Mouse (Mus musculus): ENCODE data around the gene Pold1. TPM values are rescaled to one million over a fixed set of nuclear protein-coding genes. Genes with fewer than 3 reads are reported as not detected.

The Pold1 gene
- polyA plus RNA-seq, 1 experiment: 11.1 TPM

DNA sequence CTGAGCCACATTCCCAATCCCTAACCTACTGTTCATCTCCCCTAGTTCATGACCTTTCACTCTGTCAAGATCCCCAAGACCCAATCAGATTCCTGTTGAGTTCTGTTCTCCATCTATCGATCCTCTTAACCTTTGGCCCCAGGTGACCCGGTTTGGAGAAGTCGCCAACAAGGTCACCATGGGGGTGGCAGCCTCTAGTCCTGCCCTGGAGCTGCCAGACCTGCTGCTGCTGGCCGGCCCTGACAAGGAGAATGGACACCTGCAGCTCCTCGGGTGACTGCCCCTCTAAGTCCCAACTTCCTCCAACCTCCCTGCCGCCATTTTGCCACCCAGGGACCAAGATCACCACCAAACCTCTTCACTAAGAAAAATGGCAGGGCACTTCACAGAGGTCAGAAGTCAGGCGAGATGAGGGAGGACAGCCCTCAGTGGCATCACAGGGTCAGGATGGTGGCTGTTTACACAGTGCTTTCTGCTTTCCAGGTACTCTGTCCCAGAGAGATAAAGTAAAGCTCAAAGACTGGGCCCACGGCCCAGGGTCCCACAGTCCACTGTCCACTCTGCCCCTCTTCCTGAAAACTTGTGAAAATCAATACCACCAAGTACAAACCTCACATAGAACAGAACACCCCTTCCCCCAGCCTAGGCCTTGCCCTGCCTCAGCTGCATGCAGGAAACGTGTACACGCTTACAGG lies 51.1 kb downstream of the Pold1 start:
- TF ChIP-seq CTCF (IDR thresholded peaks at IDR 0.05; ENCODE audit: extremely low read depth, insufficient read depth, low read length) (no peak), POLR2A (IDR thresholded peaks at IDR 0.05; ENCODE audit: extremely low read depth, insufficient read depth, low read length) (no peak)
- no peak overlapping the region for H3K27ac ChIP-seq (ENCODE audit: insufficient read depth, low read length)
- H3K4me3 ChIP-seq (ENCODE audit: insufficient read depth, low read length): peak overlapping the region; percentile 84; the same call in 1 of the 2 replicates

GRCm38 (mm10) chr7:44496771-44497109 lies 51.9 kb downstream of the Pold1 start:
- TF ChIP-seq POLR2A (IDR thresholded peaks at IDR 0.05; ENCODE audit: extremely low read depth, insufficient read depth, low read length) (no peak), CTCF (IDR thresholded peaks at IDR 0.05; ENCODE audit: extremely low read depth, insufficient read depth, low read length) (no peak)
- peak overlapping the region; percentile 89 for H3K27ac ChIP-seq (ENCODE audit: insufficient read depth, low read length)
- peak overlapping the region; percentile 84 for H3K4me3 ChIP-seq (ENCODE audit: insufficient read depth, low read length)
- peaks cover 4% of the 10 kb centered on the region for H3K4me1 ChIP-seq (ENCODE audit: control insufficient read depth, insufficient read depth, low read length)

More for the DNA sequence above, 51.1 kb downstream of the Pold1 start:
- H3K4me1 ChIP-seq (ENCODE audit: control insufficient read depth, insufficient read depth, low read length): peaks cover 4% of the 10 kb centered on the region

DNA sequence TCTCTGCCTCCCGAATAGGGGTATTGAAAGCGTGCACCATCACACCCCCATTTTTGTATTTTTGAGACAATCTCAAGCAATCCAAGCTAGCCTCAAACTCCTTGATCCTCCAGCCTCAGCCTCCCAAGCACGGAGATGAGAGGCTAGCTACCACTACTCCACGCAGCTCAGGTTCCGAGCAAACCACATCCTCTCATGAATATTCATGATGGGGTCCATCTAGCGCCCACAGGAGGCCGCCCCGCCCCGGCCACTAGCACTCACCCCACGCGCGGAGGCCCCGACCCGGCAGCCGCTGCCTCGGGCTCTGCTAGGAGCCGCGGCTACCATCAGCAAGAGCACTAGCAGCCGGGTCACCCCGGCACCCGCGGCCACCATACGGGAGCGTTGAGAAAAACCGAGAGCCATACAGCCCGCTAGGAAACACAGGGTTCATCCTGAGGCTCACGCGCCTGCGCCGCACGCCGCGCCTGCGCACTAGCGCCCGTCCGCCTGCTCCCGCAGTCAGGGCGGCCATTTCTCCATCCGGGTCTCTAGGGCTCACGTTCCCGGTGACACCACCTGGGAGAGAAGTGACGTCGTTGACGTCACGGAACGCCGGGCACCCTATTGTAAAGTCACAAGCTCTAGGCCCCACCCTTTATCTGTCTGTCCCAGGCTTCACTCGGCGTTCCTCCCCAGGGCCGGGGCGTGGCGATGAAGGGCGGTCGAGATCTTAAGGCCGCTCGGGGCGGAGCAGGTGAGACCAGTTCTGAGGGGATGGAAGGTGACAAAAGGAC lies 52.5 kb downstream of the Pold1 start, which contains the start of the genes Emc10 and Fam71e1:
TSS of gene Emc10 (minus strand) at position 538 of the 779 bp plus-strand sequence.
TSS of gene Fam71e1 (plus strand) at position 590 of the 779 bp plus-strand sequence.
- H3K27ac ChIP-seq (ENCODE audit: insufficient read depth, low read length): peak within 1 kb of the TSS; percentile 89
- TF ChIP-seq CTCF (IDR thresholded peaks at IDR 0.05; ENCODE audit: extremely low read depth, insufficient read depth, low read length): no peak
- TF ChIP-seq POLR2A (IDR thresholded peaks at IDR 0.05; ENCODE audit: extremely low read depth, insufficient read depth, low read length): peak; percentile 54
- H3K4me1 ChIP-seq (ENCODE audit: control insufficient read depth, insufficient read depth, low read length): peaks cover 4% of the 10 kb centered on the region
- H3K4me3 ChIP-seq (ENCODE audit: insufficient read depth, low read length): peak within 1 kb of the TSS; percentile 84

- peak overlapping the region; percentile 84 for H3K4me3 ChIP-seq (ENCODE audit: insufficient read depth, low read length)
- no peak for TF ChIP-seq CTCF (IDR thresholded peaks at IDR 0.05; ENCODE audit: extremely low read depth, insufficient read depth, low read length)
- TF ChIP-seq POLR2A (IDR thresholded peaks at IDR 0.05; ENCODE audit: extremely low read depth, insufficient read depth, low read length): no peak
- H3K27ac ChIP-seq (ENCODE audit: insufficient read depth, low read length): no peak overlapping the region
- peaks cover 4% of the 10 kb centered on the region for H3K4me1 ChIP-seq (ENCODE audit: control insufficient read depth, insufficient read depth, low read length)
These were observed 53.6 kb downstream of the Pold1 start for GRCm38 (mm10) chr7:44495086-44495485.

DNA sequence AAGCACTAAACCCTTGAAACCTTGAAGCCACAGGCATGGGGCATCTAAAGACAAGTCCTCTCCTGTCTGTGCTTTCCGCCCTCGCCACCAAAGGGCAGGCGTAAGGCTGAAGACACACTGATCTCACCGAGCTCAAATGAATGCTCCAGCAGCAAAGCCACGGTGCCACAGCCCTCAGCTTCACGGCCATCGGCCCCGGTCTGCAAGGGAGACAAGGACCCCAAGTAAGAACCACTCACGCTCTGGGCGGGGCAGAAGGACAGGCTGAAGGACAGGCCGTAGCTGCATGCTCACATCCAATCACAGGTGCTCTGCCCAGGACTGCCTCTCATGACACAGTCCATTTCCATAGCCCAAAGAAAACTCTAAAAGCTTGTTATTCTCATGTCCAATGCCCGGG lies 54.0 kb downstream of the Pold1 start:
- TF ChIP-seq POLR2A (IDR thresholded peaks at IDR 0.05; ENCODE audit: extremely low read depth, insufficient read depth, low read length) (no peak), CTCF (IDR thresholded peaks at IDR 0.05; ENCODE audit: extremely low read depth, insufficient read depth, low read length) (no peak)
- H3K4me3 ChIP-seq (ENCODE audit: insufficient read depth, low read length): peak overlapping the region; percentile 84; the same call in 1 of the 2 replicates
- peaks cover 4% of the 10 kb centered on the region for H3K4me1 ChIP-seq (ENCODE audit: control insufficient read depth, insufficient read depth, low read length)
- H3K27ac ChIP-seq (ENCODE audit: insufficient read depth, low read length): no peak overlapping the region

- H3K4me3 ChIP-seq (ENCODE audit: insufficient read depth, low read length): no peak overlapping the region
- peaks cover 4% of the 10 kb centered on the region for H3K4me1 ChIP-seq (ENCODE audit: control insufficient read depth, insufficient read depth, low read length)
- TF ChIP-seq CTCF (IDR thresholded peaks at IDR 0.05; ENCODE audit: extremely low read depth, insufficient read depth, low read length): no peak
- no peak for TF ChIP-seq POLR2A (IDR thresholded peaks at IDR 0.05; ENCODE audit: extremely low read depth, insufficient read depth, low read length)
- no peak overlapping the region for H3K27ac ChIP-seq (ENCODE audit: insufficient read depth, low read length)
These were observed 56.4 kb downstream of the Pold1 start for GRCm38 (mm10) chr7:44492166-44492826.

GRCm38 (mm10) chr7:44491391-44491790 lies 57.3 kb downstream of the Pold1 start:
- Histone ChIP-seq H3K4me1 (ENCODE audit: control insufficient read depth, insufficient read depth, low read length) (peaks cover 4% of the 10 kb centered on the region), H3K27ac (ENCODE audit: insufficient read depth, low read length) (no peak overlapping the region), H3K4me3 (ENCODE audit: insufficient read depth, low read length) (no peak overlapping the region)
- TF ChIP-seq POLR2A (IDR thresholded peaks at IDR 0.05; ENCODE audit: extremely low read depth, insufficient read depth, low read length): no peak
- TF ChIP-seq CTCF (IDR thresholded peaks at IDR 0.05; ENCODE audit: extremely low read depth, insufficient read depth, low read length): no peak

DNA sequence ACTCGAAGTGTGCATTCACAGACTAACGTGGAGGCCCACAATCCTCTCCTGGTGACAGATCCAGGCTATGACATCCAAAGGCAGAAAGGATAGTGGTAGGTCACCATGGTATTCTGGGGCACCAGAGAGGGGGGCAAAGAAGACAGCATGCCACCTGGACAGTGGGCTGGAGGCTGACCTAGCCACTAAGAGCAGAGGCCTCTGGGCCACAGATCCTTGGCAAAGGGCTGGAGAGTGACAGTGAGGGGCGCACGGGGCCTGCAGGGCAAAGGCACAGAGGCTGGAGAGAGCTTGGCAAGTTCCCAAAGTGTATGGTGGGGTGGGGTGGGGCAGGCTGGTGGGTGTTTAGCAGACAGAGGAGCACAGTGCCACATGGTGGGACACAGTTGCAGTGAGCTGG lies 58.4 kb downstream of the Pold1 start:
- Histone ChIP-seq H3K27ac (ENCODE audit: insufficient read depth, low read length) (no peak overlapping the region), H3K4me1 (ENCODE audit: control insufficient read depth, insufficient read depth, low read length) (peaks cover 4% of the 10 kb centered on the region), H3K4me3 (ENCODE audit: insufficient read depth, low read length) (no peak overlapping the region)
- TF ChIP-seq CTCF (IDR thresholded peaks at IDR 0.05; ENCODE audit: extremely low read depth, insufficient read depth, low read length) (no peak), POLR2A (IDR thresholded peaks at IDR 0.05; ENCODE audit: extremely low read depth, insufficient read depth, low read length) (no peak)

- TF ChIP-seq POLR2A (IDR thresholded peaks at IDR 0.05; ENCODE audit: extremely low read depth, insufficient read depth, low read length): no peak
- TF ChIP-seq CTCF (IDR thresholded peaks at IDR 0.05; ENCODE audit: extremely low read depth, insufficient read depth, low read length): no peak
- no peak overlapping the region for H3K4me3 ChIP-seq (ENCODE audit: insufficient read depth, low read length)
These were observed 60.1 kb downstream of the Pold1 start for GRCm38 (mm10) chr7:44488545-44488944.

More at GRCm38 (mm10) chr7:44488545-44488944, 60.1 kb downstream of the Pold1 start:
- Histone ChIP-seq H3K27ac (ENCODE audit: insufficient read depth, low read length) (no peak overlapping the region), H3K4me1 (ENCODE audit: control insufficient read depth, insufficient read depth, low read length) (no peaks in the 10 kb centered on the region)

Measured in cortical plate, adult 2 months (tissue).